In the genomic region with DNA sequence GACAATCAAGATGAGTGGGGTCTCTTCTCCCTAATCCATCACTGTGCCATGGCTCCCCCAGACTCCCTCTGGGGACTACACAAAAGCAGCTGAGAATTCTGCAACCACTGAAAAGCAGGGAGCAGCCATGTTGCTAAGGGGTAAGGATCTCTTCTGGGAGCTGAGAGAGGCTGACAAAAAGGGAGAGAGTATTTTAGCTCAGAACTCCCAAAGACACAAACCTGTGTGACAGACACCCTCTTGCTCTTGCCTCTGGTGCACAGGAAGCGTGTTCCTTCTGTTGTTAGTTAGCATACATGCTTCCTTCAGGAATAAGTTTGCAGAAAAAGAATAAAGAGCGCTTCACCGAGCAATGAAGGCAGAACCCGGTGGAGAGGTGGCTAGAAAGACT, we compare ENCODE assay signal across 15 mouse cellular contexts. TPM values are rescaled to one million over a fixed set of nuclear protein-coding genes. Genes with fewer than 3 reads are reported as not detected.
DNase-seq lines count a peak whose midpoint lies in the region; ATAC-seq and TF ChIP-seq lines count a peak whose summit lies in the region.
"Had no signal": no experiment of that assay in that cellular context is flagged by ENCODE, and none has a peak within 500 bp of the region (broad histone marks: within the 10 kb centered on the region; RNA-seq: fewer than 3 reads in every experiment).

No protein-coding gene starts in this region.

- intact Hi-C loops in left cerebral cortex, adult 2 months (cut with DNase I): loop anchor here (5.0 kb wide), 1 partner anchor 41 kb away; no protein-coding TSS in a partner anchor

- H3K4me1 ChIP-seq in embryonic facial prominence, embryonic 15.5 days: peaks cover 68% of the 10 kb centered on the region
- H3K4me1 ChIP-seq in hindbrain, embryonic 14.5 days (replicated peaks; ENCODE audit: control insufficient read depth, insufficient read depth, low read length): peaks cover 70% of the 10 kb centered on the region
- H3K4me1 ChIP-seq in midbrain, postnatal 0 days (ENCODE audit: insufficient read depth, low read length): peaks cover 25% of the 10 kb centered on the region

- H3K36me3 ChIP-seq in embryonic facial prominence, embryonic 15.5 days: no peaks in the 10 kb centered on the region
- no peaks in the 10 kb centered on the region for H3K36me3 ChIP-seq in hindbrain, embryonic 14.5 days (replicated peaks; ENCODE audit: control insufficient read depth, insufficient read depth)
- H3K36me3 ChIP-seq in midbrain, postnatal 0 days (ENCODE audit: insufficient read depth, low read length): no peaks in the 10 kb centered on the region
- H3K36me3 ChIP-seq: kidney, embryonic 15.5 days had no signal

- no peak for ATAC-seq in embryonic facial prominence, embryonic 15.5 days (ENCODE audit: insufficient number of reproducible peaks, low FRiP score, low TSS enrichment, low read depth)
- ATAC-seq in hindbrain, embryonic 14.5 days (ENCODE audit: low FRiP score): no peak
- ATAC-seq in midbrain, postnatal 0 days (ENCODE audit: low FRiP score): no peak
- ATAC-seq: Patski had no signal

- no peaks in the 10 kb centered on the region for H3K9me3 ChIP-seq in embryonic facial prominence, embryonic 15.5 days (replicated peaks)
- no peaks in the 10 kb centered on the region for H3K9me3 ChIP-seq in hindbrain, embryonic 14.5 days (ENCODE audit: control insufficient read depth, low read length)
- no peaks in the 10 kb centered on the region for H3K9me3 ChIP-seq in midbrain, postnatal 0 days (ENCODE audit: low read length)
- H3K9me3 ChIP-seq: kidney, embryonic 15.5 days had no signal

- no peaks in the 10 kb centered on the region for H3K27me3 ChIP-seq in embryonic facial prominence, embryonic 15.5 days
- no peaks in the 10 kb centered on the region for H3K27me3 ChIP-seq in hindbrain, embryonic 14.5 days (ENCODE audit: control insufficient read depth, insufficient read depth, low read length)
- no peaks in the 10 kb centered on the region for H3K27me3 ChIP-seq in midbrain, postnatal 0 days (ENCODE audit: insufficient read depth, low read length)
- H3K27me3 ChIP-seq: kidney, embryonic 15.5 days; Patski had no signal

- peak overlapping the region; percentile 15; the same call in 1 of the 2 replicates for H3K4me2 ChIP-seq in embryonic facial prominence, embryonic 15.5 days (replicated peaks)
- H3K4me2 ChIP-seq in hindbrain, embryonic 14.5 days (replicated peaks): peak overlapping the region; percentile 58
- peak overlapping the region; percentile 63 for H3K4me2 ChIP-seq in midbrain, postnatal 0 days (ENCODE audit: low read depth, low read length, poor library complexity, severe bottlenecking)
- H3K4me2 ChIP-seq: kidney, embryonic 15.5 days had no signal

- no peak overlapping the region for H3K9ac ChIP-seq in embryonic facial prominence, embryonic 15.5 days
- peak overlapping the region; percentile 69 for H3K9ac ChIP-seq in hindbrain, embryonic 14.5 days
- H3K9ac ChIP-seq in midbrain, postnatal 0 days (replicated peaks; ENCODE audit: low read length, poor library complexity, severe bottlenecking): peak overlapping the region; percentile 47
- H3K9ac ChIP-seq: kidney, embryonic 15.5 days had no signal

- no peak for TF ChIP-seq CTCF in left cerebral cortex, adult 2 months (IDR thresholded peaks at IDR 0.05)
- no peak for TF ChIP-seq CTCF in midbrain, postnatal 0 days (IDR thresholded peaks at IDR 0.05)

- peak overlapping the region; percentile 45 for H3K27ac ChIP-seq in left cerebral cortex, adult 2 months
- H3K27ac ChIP-seq in embryonic facial prominence, embryonic 15.5 days (replicated peaks): 0 out of 2 replicates have a peak overlapping the region, but pooled peaks have one; percentile 22
- peak overlapping the region; percentile 56 for H3K27ac ChIP-seq in hindbrain, embryonic 14.5 days
- H3K27ac ChIP-seq in midbrain, postnatal 0 days (ENCODE audit: low read depth, low read length): peak overlapping the region; percentile 57
- H3K27ac ChIP-seq: kidney, embryonic 15.5 days had no signal

- DNase-seq in left cerebral cortex, adult 2 months (ENCODE audit: extremely low spot score in 1 of 2, low spot score in 2 of 2): no peak
- DNase-seq in left cerebral cortex, adult 9 months (ENCODE audit: low spot score in 2 of 2): no peak
- no peak for DNase-seq in hindbrain, embryonic 14.5 days (ENCODE audit: low spot score)
- DNase-seq in midbrain, postnatal 0 days (ENCODE audit: low spot score): no peak
- DNase-seq in testis, postnatal 14 days (ENCODE audit: low spot score): no peak
- DNase-seq in kidney, adult 11 months: no peak
- DNase-seq in left cerebral cortex, adult 11 months (ENCODE audit: low spot score): no peak
- DNase-seq: spleen, adult 18-20 months; thymus, postnatal 14 days had no signal

- H3K4me3 ChIP-seq in left cerebral cortex, adult 2 months: peak overlapping the region; percentile 68
- H3K4me3 ChIP-seq in embryonic facial prominence, embryonic 15.5 days (replicated peaks): no peak overlapping the region
- H3K4me3 ChIP-seq in hindbrain, embryonic 14.5 days (replicated peaks; ENCODE audit: low read length): peak overlapping the region; percentile 43
- H3K4me3 ChIP-seq in midbrain, postnatal 0 days (ENCODE audit: low read depth, low read length): peak overlapping the region; percentile 68
- H3K4me3 ChIP-seq: erythroblast, embryonic 14.5 days; kidney, embryonic 15.5 days had no signal

- WGBS in embryonic facial prominence, embryonic 15.5 days: 26% methylated on average over 4 of the region's 4 CpGs
- 32% methylated on average over 4 of the region's 4 CpGs for WGBS in hindbrain, embryonic 14.5 days
- 14% methylated on average over 4 of the region's 4 CpGs for WGBS in midbrain, postnatal 0 days

RNA-seq across cellular contexts. Expression of gene Gm6525, which starts 44.1 kb away (rescaled TPM):
- total RNA-seq in left cerebral cortex, adult 2 months (2021): not detected
- 1.6 and 1.7 TPM in 2 replicates for polyA plus RNA-seq in embryonic facial prominence, embryonic 15.5 days (2015; fragmentation: Nextera tagmentation; extraction: Ambion mirVana)
- polyA plus RNA-seq in hindbrain, embryonic 14.5 days (2014; fragmentation: Nextera tagmentation; extraction: Ambion mirVana): 0.74 and 2.7 TPM in 2 replicates
- 0.90 TPM in 1 of 2 replicates, not detected in the other for total RNA-seq in midbrain, postnatal 0 days (2014; rRNA removed)
- polyA plus RNA-seq in midbrain, postnatal 0 days (2015; fragmentation: Nextera tagmentation; extraction: Ambion mirVana): 1.0 and 2.2 TPM in 2 replicates
- total RNA-seq: heart, postnatal 25 days; left cerebral cortex, adult 18-20 months had no signal
- polyA plus RNA-seq: erythroblast, embryonic 14.5 days had no signal
